Mouse (Mus musculus) bone marrow macrophage, adult 2 months (primary cell): ENCODE data around the gene Fbxw27.

Experiments
- CTCF ChIP-seq: IDR thresholded peaks from 2 replicates; pipeline ENCODE4 v1.5.1; 2012; ENCODE audit warnings: low read depth, mild to moderate bottlenecking, low read length, moderate library complexity
- POLR2A ChIP-seq: IDR thresholded peaks from 2 replicates; pipeline ENCODE4 v1.6.1; 2012; ENCODE audit warnings: mild to moderate bottlenecking, low read depth, low read length, borderline replicate concordance

DNA sequence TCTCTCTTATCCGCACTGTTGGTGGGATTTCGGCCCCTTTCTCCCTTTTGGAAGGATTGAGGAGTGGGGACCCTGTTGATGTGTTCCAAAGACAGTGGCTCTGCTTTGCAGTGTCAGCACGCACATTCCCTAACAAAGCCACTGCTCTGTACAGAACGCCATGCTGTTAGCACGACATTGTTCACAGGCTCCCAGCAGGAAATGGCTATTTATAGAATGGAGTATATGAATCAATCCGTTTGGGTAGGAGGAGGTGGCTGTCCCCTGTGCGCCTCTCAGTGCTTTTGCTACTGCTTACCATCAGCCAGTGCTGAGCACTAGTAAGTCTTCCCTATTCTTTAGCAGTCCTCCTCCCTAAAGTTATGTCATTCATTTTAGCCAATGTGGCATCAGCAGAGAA, 23.0 kb upstream of the Fbxw27 start:
- TF ChIP-seq POLR2A (no peak), CTCF (no peak)
